Mouse (Mus musculus) myocyte (in vitro differentiated cells): Measurements from ENCODE around the gene Wars. TPM values are rescaled to one million over a fixed set of nuclear protein-coding genes. Genes with fewer than 3 reads are reported as not detected.
A peak's percentile ranks its signal among the peaks of the same experiment; 100 is the strongest.

Experiments used
- H3K27me3 ChIP-seq: one replicate; pipeline ENCODE4 v1.6.1; 2011; ENCODE audit not compliant: control insufficient read depth, insufficient read depth, insufficient read length
- H3K36me3 ChIP-seq: one replicate; pipeline ENCODE4 v1.6.1; 2011; ENCODE audit not compliant: control insufficient read depth, insufficient read depth
- H3K4me2 ChIP-seq: one replicate; pipeline ENCODE4 v1.6.1; 2011; ENCODE audit warnings: low read depth, control low read depth
- H3K4me3 ChIP-seq: one replicate; pipeline ENCODE4 v1.5.1; 2011; ENCODE audit warnings: mild to moderate bottlenecking, control low read depth, moderate library complexity
- H3K79me2 ChIP-seq: one replicate; pipeline ENCODE4 v1.6.1; 2011; ENCODE audit not compliant: control insufficient read depth, insufficient read depth
- H3ac ChIP-seq: one replicate; pipeline ENCODE4 v1.6.1; 2011; ENCODE audit not compliant: control insufficient read depth, insufficient read length
- CEBPB ChIP-seq: IDR thresholded peaks from 2 replicates; pipeline ENCODE4 v1.6.1; 2011; ENCODE audit warnings: mild to moderate bottlenecking, moderate library complexity; ENCODE audit not compliant: poor library complexity, insufficient read depth, severe bottlenecking
- E2F4 ChIP-seq: IDR thresholded peaks from one replicate; pipeline ENCODE4 v1.6.1; 2011; ENCODE audit warnings: mild to moderate bottlenecking, control low read depth, moderate library complexity; ENCODE audit not compliant: insufficient read depth
- MAX ChIP-seq: IDR thresholded peaks from one replicate; pipeline ENCODE4 v1.6.1; 2011; ENCODE audit warnings: low read depth, mild to moderate bottlenecking, control low read depth
- MYOD1 ChIP-seq, 3 experiments: IDR thresholded peaks; one replicate each; pipeline ENCODE4 v1.6.1; 2011; ENCODE audit warnings: control low read depth in 2 of 3, low read depth in 2 of 3, mild to moderate bottlenecking in 2 of 3, moderate library complexity in 1 of 3; ENCODE audit not compliant: insufficient read length in 2 of 3, control insufficient read depth in 1 of 3
- MYOG ChIP-seq, 3 experiments: IDR thresholded peaks; one replicate each; pipeline ENCODE4 v1.6.1; 2011; ENCODE audit warnings: control low read depth in 2 of 3, low read depth in 2 of 3, mild to moderate bottlenecking in 2 of 3; ENCODE audit not compliant: insufficient read length in 2 of 3, control insufficient read depth in 1 of 3, insufficient read depth in 1 of 3
- POLR2A ChIP-seq: IDR thresholded peaks from one replicate; pipeline ENCODE4 v1.6.1; 2011; ENCODE audit warnings: low read depth, mild to moderate bottlenecking, control low read depth, moderate library complexity; ENCODE audit not compliant: insufficient read length
- POLR2AphosphoS2 ChIP-seq: IDR thresholded peaks from one replicate; pipeline ENCODE4 v1.6.1; 2011; ENCODE audit warnings: low read depth, control low read depth; ENCODE audit not compliant: insufficient read length
- REST ChIP-seq: IDR thresholded peaks from one replicate; pipeline ENCODE4 v1.6.1; 2011; ENCODE audit warnings: mild to moderate bottlenecking, control low read depth, moderate library complexity; ENCODE audit not compliant: insufficient read depth, insufficient read length
- SRF ChIP-seq: IDR thresholded peaks from one replicate; pipeline ENCODE4 v1.6.1; 2011; ENCODE audit warnings: low read depth; ENCODE audit not compliant: control insufficient read depth, insufficient read length
- TCF12 ChIP-seq: IDR thresholded peaks from one replicate; pipeline ENCODE4 v1.6.1; 2011; ENCODE audit warnings: mild to moderate bottlenecking, control low read depth; ENCODE audit not compliant: poor library complexity, insufficient read depth, severe bottlenecking
- TCF3 ChIP-seq: IDR thresholded peaks from one replicate; pipeline ENCODE4 v1.6.1; 2011; ENCODE audit warnings: low read depth, control low read depth; ENCODE audit not compliant: insufficient read length
- USF1 ChIP-seq: IDR thresholded peaks from one replicate; pipeline ENCODE4 v1.6.1; 2011; ENCODE audit warnings: low read depth, mild to moderate bottlenecking, control low read depth, moderate library complexity
- polyA plus RNA-seq: library from polyadenylated mRNA; unstranded; fragments of >200 nt; fragmentation: generic; extraction: Trizol; gene quantifications from one replicate; pipeline ENCODE4 v1.2.1, GENCODE M21; 2012; ENCODE audit warnings: missing spikeins

Gene Wars
- polyA plus RNA-seq, 1 experiment = 180 TPM

- TF ChIP-seq TCF3 (no peak), CEBPB (peak; percentile 91), TCF12 (no peak), POLR2AphosphoS2 (peak; percentile 61), POLR2A (peak; percentile 62), USF1 (no peak), MYOD1 (IDR thresholded peaks at IDR 0.05; ENCODE audit: control insufficient read depth in 1 of 3, insufficient read length in 2 of 3, low read depth in 2 of 3) (peak in 1 of 3 experiments; percentile 20)
- peak within 1 kb of the TSS; percentile 78 for H3K4me3 ChIP-seq
- peak within 1 kb of the TSS; percentile 60 for H3ac ChIP-seq
- H3K27me3 ChIP-seq = no peaks in the 10 kb centered on the region
- peaks cover 59% of the 10 kb centered on the region for H3K79me2 ChIP-seq
- peaks cover 34% of the 10 kb centered on the region for H3K36me3 ChIP-seq
- peak within 1 kb of the TSS; percentile 97 for H3K4me2 ChIP-seq
Measured at GRCm38 (mm10) chr12:108892989-108893714, 822 bp downstream of the Wars start, which contains the start of gene Wdr25. TSS of gene Wdr25 (plus strand) at chr12:108893631.

- peaks cover 67% of the 10 kb centered on the region for H3K36me3 ChIP-seq
- H3K4me3 ChIP-seq = no peak overlapping the region
- H3K27me3 ChIP-seq = no peaks in the 10 kb centered on the region
- H3K4me2 ChIP-seq = no peak overlapping the region
- no peak overlapping the region for H3ac ChIP-seq
- no peak for TF ChIP-seq TCF12
- no peak for TF ChIP-seq USF1
- TF ChIP-seq TCF3 = no peak
- no peak for TF ChIP-seq POLR2AphosphoS2
- no peak for TF ChIP-seq MAX
- TF ChIP-seq MYOD1 (IDR thresholded peaks at IDR 0.05; ENCODE audit: control insufficient read depth in 1 of 3, insufficient read length in 2 of 3, low read depth in 2 of 3) = no peak
- TF ChIP-seq CEBPB = no peak
- no peak for TF ChIP-seq MYOG (IDR thresholded peaks at IDR 0.05; ENCODE audit: control insufficient read depth in 1 of 3, insufficient read depth in 1 of 3, insufficient read length in 2 of 3, low read depth in 2 of 3)
- no peak for TF ChIP-seq SRF
- TF ChIP-seq POLR2A = no peak
- TF ChIP-seq REST = no peak
- TF ChIP-seq E2F4 = no peak
- H3K79me2 ChIP-seq = peaks cover 92% of the 10 kb centered on the region
Measured at GRCm38 (mm10) chr12:108888632-108889031, 5.3 kb downstream of the Wars start.

- no peaks in the 10 kb centered on the region for H3K27me3 ChIP-seq
- no peak overlapping the region for H3K4me2 ChIP-seq
- H3K4me3 ChIP-seq = no peak overlapping the region
- H3ac ChIP-seq = no peak overlapping the region
- H3K79me2 ChIP-seq = peaks cover 86% of the 10 kb centered on the region
- no peak for TF ChIP-seq E2F4
- TF ChIP-seq POLR2AphosphoS2 = no peak
- peaks cover 80% of the 10 kb centered on the region for H3K36me3 ChIP-seq
Measured at GRCm38 (mm10) chr12:108887077-108887476, 6.9 kb downstream of the Wars start.

- Histone ChIP-seq H3K4me3 (no peak overlapping the region), H3K4me2 (no peak overlapping the region), H3K79me2 (peaks cover 75% of the 10 kb centered on the region), H3K27me3 (no peaks in the 10 kb centered on the region), H3ac (no peak overlapping the region), H3K36me3 (peaks cover 82% of the 10 kb centered on the region)
- TF ChIP-seq TCF3 = no peak
- TF ChIP-seq CEBPB = no peak
- TF ChIP-seq MYOG (IDR thresholded peaks at IDR 0.05; ENCODE audit: control insufficient read depth in 1 of 3, insufficient read depth in 1 of 3, insufficient read length in 2 of 3, low read depth in 2 of 3) = no peak
- TF ChIP-seq POLR2A = no peak
- TF ChIP-seq TCF12 = no peak
- no peak for TF ChIP-seq E2F4
Measured at GRCm38 (mm10) chr12:108885906-108886305, 8.1 kb downstream of the Wars start.

- no peaks in the 10 kb centered on the region for H3K27me3 ChIP-seq
- H3K36me3 ChIP-seq = peaks cover 77% of the 10 kb centered on the region
- no peak overlapping the region for H3K4me3 ChIP-seq
- H3ac ChIP-seq = no peak overlapping the region
- no peak overlapping the region for H3K4me2 ChIP-seq
- peaks cover 43% of the 10 kb centered on the region for H3K79me2 ChIP-seq
- no peak for TF ChIP-seq USF1
- TF ChIP-seq POLR2AphosphoS2 = peak; percentile 8
Measured at GRCm38 (mm10) chr12:108882776-108883175, 11.2 kb downstream of the Wars start.
